Mouse (Mus musculus) ES-Bruce4 (cell line): ENCODE data around the gene Prrc2b.

Source experiments
- CTCF ChIP-seq: IDR thresholded peaks from one replicate; pipeline ENCODE4 v1.8.1; 2011; ENCODE audit warnings: low read depth, low read length
- EP300 ChIP-seq: IDR thresholded peaks from 2 replicates; pipeline ENCODE4 v1.6.1; 2011; ENCODE audit warnings: low read depth, low read length; ENCODE audit not compliant: insufficient read depth
- POLR2A ChIP-seq: IDR thresholded peaks from one replicate; pipeline ENCODE4 v1.8.1; 2011; ENCODE audit warnings: low read length; ENCODE audit not compliant: insufficient read depth

- TF ChIP-seq CTCF (no peak), POLR2A (no peak), EP300 (no peak)
Observed at GRCm38 (mm10) chr2:32105930-32106329, 45.0 kb upstream of the Prrc2b start.
